Comparison of ENCODE assay signal across 7 mouse cellular contexts in the genomic region with DNA sequence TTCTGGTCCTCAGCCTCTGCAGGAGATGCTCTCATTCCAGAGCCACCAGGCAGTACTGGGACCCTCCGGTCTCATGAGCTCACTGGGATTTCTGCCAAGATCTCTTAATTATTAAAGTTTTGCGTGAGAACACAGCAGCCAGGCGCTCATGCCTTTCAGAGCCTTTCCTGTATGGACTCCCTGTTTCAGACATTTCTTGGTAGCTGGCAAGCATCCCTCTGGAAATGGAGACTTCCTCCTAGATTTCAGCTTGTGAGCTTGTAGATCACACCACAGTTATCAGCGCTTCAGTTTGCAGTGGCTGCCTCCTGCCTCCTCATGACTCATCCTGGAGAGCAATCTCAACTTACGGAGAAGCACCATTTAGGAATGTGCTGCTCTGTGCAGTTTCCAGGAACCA. TPM values are rescaled to one million over a fixed set of nuclear protein-coding genes. Genes with fewer than 3 reads are reported as not detected.
DNase-seq lines count a peak whose midpoint lies in the region; ATAC-seq lines count a peak whose summit lies in the region.

No protein-coding gene starts in this region.

- no peak overlapping the region for H3K4me3 ChIP-seq in kidney, embryonic 16.5 days (ENCODE audit: low read length)
- H3K4me3 ChIP-seq in lung, embryonic 15.5 days: no peak overlapping the region
- no peak overlapping the region for H3K4me3 ChIP-seq in midbrain, embryonic 10.5 days

- H3K4me1 ChIP-seq in kidney, embryonic 16.5 days (ENCODE audit: insufficient read depth, low read length): no peaks in the 10 kb centered on the region
- H3K4me1 ChIP-seq in lung, embryonic 15.5 days: 0 out of 2 replicates have a peak, but pooled peaks cover 4% of the 10 kb centered on the region
- no peaks in the 10 kb centered on the region for H3K4me1 ChIP-seq in midbrain, embryonic 10.5 days

- DNase-seq in right cerebral cortex, adult 18-20 months: peak; percentile 77
- no peak for DNase-seq in right cerebral cortex, postnatal 4 days
- peak; percentile 34 for DNase-seq in gastrocnemius, postnatal 14 days
- DNase-seq in cerebellum, adult 11 months: no peak
- no peak for DNase-seq in midbrain, embryonic 10.5 days (ENCODE audit: low spot score)

- H3K9ac ChIP-seq in kidney, embryonic 16.5 days (replicated peaks; ENCODE audit: low read length): no peak overlapping the region
- no peak overlapping the region for H3K9ac ChIP-seq in lung, embryonic 15.5 days

- intact Hi-C loops in gastrocnemius, postnatal 14 days (cut with DNase I; ENCODE audit: low total_unique reads): no loop called here

- no peaks in the 10 kb centered on the region for H3K36me3 ChIP-seq in kidney, embryonic 16.5 days (ENCODE audit: insufficient read depth, low read length)
- no peaks in the 10 kb centered on the region for H3K36me3 ChIP-seq in lung, embryonic 15.5 days
- H3K36me3 ChIP-seq in midbrain, embryonic 10.5 days: no peaks in the 10 kb centered on the region

- H3K27ac ChIP-seq in kidney, embryonic 16.5 days (ENCODE audit: low read length): no peak overlapping the region
- no peak overlapping the region for H3K27ac ChIP-seq in lung, embryonic 15.5 days
- no peak overlapping the region for H3K27ac ChIP-seq in midbrain, embryonic 10.5 days (replicated peaks)

- ATAC-seq in kidney, embryonic 16.5 days (ENCODE audit: low FRiP score, low TSS enrichment): peak; percentile 74
- ATAC-seq in lung, embryonic 15.5 days (ENCODE audit: borderline replicate concordance, extremely low read depth, low FRiP score, low TSS enrichment): peak; percentile 52; the same call in 1 of the 2 replicates

- WGBS in kidney, embryonic 16.5 days: 43% methylated on average over 5 of the region's 5 CpGs
- WGBS in lung, embryonic 15.5 days: 24% methylated on average over 5 of the region's 5 CpGs
- WGBS in midbrain, embryonic 10.5 days: 94% methylated on average over 5 of the region's 5 CpGs

- H3K27me3 ChIP-seq in kidney, embryonic 16.5 days (ENCODE audit: insufficient read depth, low read length): no peaks in the 10 kb centered on the region
- no peaks in the 10 kb centered on the region for H3K27me3 ChIP-seq in lung, embryonic 15.5 days
- H3K27me3 ChIP-seq in midbrain, embryonic 10.5 days (ENCODE audit: low read depth, poor library complexity, severe bottlenecking): no peaks in the 10 kb centered on the region

- no peaks in the 10 kb centered on the region for H3K9me3 ChIP-seq in kidney, embryonic 16.5 days (ENCODE audit: low read length)
- no peaks in the 10 kb centered on the region for H3K9me3 ChIP-seq in lung, embryonic 15.5 days
- H3K9me3 ChIP-seq in midbrain, embryonic 10.5 days (replicated peaks): no peaks in the 10 kb centered on the region

- H3K4me2 ChIP-seq in kidney, embryonic 16.5 days (replicated peaks; ENCODE audit: low read depth, low read length): no peak overlapping the region
- H3K4me2 ChIP-seq in lung, embryonic 15.5 days: no peak overlapping the region

RNA-seq across cellular contexts. Expression of a gene that starts 53.0 kb away (rescaled TPM):
- 1 to 10 TPM; 3.3 to 3.5 TPM for total RNA-seq in gastrocnemius, postnatal 14 days (2021)
- 5.1 and 5.3 TPM in 2 replicates for polyA plus RNA-seq in kidney, embryonic 16.5 days (2015; fragmentation: Nextera tagmentation; extraction: Ambion mirVana)
- 9.7 and 10.9 TPM in 2 replicates for polyA plus RNA-seq in lung, embryonic 15.5 days (2015; fragmentation: Nextera tagmentation; extraction: Ambion mirVana)
- 0.53 and 0.75 TPM in 2 replicates for polyA plus RNA-seq in midbrain, embryonic 10.5 days (2016; fragmentation: Nextera tagmentation; extraction: Ambion mirVana)

Comparison
In these comparisons a context has a peak if more than half of its experiments do, and no peak if none do; other contexts are left out.
1. DNase-seq: peak in right cerebral cortex, adult 18-20 months (single experiment) and gastrocnemius, postnatal 14 days (single experiment); none in right cerebral cortex, postnatal 4 days (single experiment), cerebellum, adult 11 months (single experiment) and midbrain, embryonic 10.5 days (single experiment).